Mouse (Mus musculus) left cerebral cortex, adult 9 months (tissue): ENCODE measurements around the gene Drg1.
"Not testable (repeated sequence)": the region's sequence is repeated elsewhere in the genome, so short reads cannot be mapped to it uniquely, and the experiment has no call there.

Source experiments
- DNase-seq, 2 experiments: peaks; one replicate each; pipeline ENCODE4 v3.0.0; 2022; ENCODE audit warnings: low spot score in 2 of 2

The Drg1 gene

DNA sequence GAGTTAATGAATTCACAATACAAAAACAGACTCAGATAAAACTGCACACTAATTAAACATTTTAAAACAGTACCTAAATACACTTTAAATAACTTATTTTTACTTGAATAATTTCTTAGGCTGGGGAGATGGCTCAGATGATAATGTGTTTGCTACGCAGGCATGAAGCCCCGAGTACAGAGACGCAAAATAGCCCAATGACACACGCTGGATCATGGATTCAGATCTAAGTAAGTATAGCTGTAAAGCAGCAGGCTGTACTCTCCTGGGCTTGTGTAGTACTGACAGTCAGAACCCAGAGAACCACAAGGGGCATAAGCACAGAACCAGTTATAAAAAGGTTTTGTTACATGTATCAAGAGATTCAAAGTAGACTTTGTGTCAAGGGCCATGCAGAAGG lies 99.1 kb downstream of the Drg1 start:
- not testable (repeated sequence) for DNase-seq

DNA sequence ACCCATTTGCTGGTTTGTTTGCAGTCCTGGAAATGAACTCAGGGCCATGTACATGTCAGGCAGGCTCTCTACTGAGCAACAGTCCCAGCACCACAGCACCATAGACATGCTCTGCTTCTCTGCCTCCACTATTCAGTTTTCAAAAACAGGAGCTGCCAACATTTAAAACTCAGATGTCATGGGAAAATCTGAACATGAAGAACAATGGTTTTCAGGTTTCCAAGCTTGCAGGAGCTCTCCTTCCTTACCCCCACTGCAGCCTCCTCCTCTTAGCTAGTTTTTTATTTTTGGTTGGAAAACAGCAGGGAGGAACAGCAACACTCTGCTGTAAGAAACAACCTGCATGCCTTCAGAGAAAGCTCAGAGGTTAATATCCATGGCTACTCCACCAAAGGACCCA lies 99.9 kb downstream of the Drg1 start:
- DNase-seq: not testable (repeated sequence)

DNA sequence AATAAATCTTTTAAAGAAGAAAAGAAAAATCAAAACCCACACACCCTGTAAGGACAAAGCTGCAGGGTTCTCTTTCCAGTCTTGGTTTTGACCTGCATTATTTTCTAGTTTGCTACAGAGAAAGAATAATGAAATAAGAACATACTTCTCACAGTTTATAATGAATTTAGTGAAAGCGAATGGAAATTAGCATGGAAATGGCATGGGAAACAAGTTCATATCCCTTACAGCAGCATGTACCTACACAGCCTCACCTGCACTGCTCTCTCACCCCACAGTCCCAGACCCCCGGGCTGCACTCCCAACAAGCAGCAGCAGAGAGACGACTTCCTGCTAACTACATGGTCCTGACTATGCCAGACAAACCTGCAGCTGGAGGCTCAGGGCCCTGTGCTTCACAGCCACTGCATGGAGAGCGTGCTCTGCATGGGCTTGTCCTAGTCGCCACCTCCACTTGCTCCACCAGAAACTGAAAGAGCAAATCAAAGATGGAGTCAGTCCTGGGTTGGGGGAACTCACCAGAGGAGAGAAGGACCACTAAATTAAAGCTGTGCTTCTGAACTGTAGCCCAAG lies 100.9 kb downstream of the Drg1 start:
- DNase-seq: not testable (repeated sequence)

DNA sequence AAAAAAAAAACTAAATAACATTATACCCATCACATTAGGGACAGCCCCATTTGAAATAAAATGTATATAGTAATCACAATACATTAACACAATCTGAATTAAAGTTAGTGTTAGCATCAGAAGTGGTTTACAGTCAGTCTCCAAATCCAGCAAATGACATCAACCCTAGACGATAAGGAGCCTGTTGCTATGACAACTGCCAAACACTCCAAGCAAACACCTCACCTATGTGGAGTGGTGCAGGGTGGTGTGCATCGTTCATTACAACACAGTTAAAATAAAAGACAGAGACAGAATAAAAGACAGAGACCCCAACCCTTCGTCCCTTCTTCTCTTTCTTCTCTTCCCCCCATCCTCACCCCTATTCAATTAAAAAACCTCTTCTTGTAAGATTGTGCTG lies 102.6 kb downstream of the Drg1 start:
- DNase-seq: not testable (repeated sequence)

DNA sequence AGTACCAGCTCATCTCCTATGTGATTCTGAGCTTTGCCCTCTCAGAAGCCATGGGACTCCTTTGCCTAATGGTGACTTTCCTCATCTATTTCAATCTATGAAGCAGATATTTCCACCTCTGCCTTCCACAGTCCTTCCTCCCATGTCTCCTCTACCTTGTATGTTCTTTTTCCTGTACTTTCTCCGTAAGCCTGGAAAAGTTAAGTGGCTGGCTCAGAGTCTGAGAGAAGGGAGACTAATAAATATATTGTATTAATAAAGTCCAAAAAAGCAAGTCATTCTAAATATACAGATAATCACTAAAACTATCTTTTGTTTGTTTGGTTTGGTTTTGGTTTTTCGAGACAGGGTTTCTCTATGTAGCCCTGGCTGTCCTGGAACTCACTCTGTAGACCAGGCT lies 103.1 kb downstream of the Drg1 start:
- DNase-seq: not testable (repeated sequence)

DNA sequence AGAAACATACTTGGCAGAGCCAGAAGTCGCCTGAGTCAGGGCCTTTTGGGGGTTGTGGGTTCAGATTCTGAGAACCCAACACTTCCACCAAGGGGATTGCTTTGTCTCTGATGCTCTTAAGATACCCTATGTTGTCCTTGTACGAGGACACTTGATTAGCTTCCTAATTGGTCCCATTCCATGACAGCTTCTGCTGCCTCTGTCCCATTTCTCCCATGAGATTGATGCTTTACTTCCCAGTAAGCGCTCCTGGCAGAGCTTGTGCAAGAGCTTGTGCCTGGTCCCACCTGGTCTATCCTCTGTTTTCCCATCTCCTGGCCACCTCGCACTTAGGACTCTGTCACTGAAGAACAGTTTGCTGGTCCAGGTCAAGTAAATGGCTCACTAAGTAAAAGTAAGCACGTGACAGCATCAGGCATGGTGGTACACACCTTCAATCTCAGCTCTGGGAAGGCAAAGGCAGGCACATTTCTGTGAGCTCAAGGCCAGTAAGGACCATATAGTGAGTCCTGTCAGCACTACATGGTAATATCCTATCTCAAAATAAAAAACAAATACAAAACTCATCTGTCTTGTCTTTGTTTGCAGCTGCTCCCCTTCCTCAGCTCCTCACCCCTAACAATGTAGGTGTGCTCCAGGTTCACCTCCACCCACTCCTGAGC lies 103.8 kb downstream of the Drg1 start:
- DNase-seq: peak; percentile 61 to 71

GRCm38 (mm10) chr11:3161370-3161769 lies 104.8 kb downstream of the Drg1 start:
- DNase-seq: peak; percentile 55 to 71

- DNase-seq: not testable (repeated sequence)
Observed at GRCm38 (mm10) chr11:3158800-3159199, 107.4 kb downstream of the Drg1 start.

- DNase-seq: not testable (repeated sequence)
Observed at GRCm38 (mm10) chr11:3157996-3158395, 108.2 kb downstream of the Drg1 start.

GRCm38 (mm10) chr11:3156991-3157390 lies 109.2 kb downstream of the Drg1 start:
- DNase-seq: not testable (repeated sequence)

DNA sequence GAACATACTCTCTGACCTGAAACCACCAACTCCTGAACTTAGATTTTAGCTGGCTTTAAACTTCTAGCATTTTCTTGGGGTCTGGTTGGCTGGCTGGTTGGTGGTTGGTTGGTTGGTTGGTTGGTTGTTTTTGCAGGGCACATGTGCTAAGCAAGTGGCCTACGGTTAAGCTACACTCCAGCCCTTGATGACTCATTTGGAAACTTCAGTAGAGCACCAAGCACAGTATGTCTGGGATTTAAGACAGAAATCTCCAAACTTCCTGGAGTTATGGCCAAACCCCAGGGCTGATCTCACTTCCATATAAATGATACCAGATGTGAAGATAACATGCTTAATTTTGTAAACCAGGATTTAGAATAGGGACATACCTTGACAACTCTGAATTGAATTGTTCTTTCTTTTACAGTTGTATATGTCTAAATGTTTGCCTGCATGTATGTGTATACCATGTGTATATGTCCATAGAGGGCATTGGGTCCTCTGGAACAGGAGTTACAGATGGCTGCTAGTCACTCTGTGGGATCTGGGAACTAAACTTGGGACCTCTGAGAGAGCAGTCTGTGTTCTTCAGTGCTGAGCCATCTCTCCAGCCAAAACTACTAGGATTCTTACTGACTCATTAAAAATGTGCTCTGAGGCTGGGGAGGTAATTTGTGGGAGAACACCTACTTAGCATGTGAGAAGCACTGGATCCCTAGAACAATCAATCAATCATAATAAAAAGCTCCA lies 112.4 kb downstream of the Drg1 start:
- DNase-seq: peak; percentile 61 to 76

DNA sequence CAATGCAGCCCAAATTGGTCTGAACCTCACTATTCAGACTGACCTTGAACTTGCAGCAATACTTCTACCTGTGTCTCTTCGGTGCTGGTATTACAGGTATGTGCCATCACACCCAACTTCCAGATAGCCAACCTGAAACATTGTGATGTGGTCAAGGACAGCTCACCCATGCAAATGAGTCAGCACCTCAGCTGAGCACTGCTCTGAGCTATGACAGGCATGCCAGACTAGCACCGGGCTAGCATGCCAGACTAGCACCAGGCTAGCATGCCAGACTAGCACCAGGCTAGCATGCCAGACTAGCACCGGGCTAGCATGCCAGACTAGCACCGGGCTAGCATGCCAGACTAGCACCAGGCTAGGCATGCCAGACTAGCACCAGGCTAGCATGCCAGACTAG lies 114.9 kb downstream of the Drg1 start:
- not testable (repeated sequence) for DNase-seq

GRCm38 (mm10) chr11:3150677-3151003 lies 115.6 kb downstream of the Drg1 start:
- DNase-seq: not testable (repeated sequence)

DNA sequence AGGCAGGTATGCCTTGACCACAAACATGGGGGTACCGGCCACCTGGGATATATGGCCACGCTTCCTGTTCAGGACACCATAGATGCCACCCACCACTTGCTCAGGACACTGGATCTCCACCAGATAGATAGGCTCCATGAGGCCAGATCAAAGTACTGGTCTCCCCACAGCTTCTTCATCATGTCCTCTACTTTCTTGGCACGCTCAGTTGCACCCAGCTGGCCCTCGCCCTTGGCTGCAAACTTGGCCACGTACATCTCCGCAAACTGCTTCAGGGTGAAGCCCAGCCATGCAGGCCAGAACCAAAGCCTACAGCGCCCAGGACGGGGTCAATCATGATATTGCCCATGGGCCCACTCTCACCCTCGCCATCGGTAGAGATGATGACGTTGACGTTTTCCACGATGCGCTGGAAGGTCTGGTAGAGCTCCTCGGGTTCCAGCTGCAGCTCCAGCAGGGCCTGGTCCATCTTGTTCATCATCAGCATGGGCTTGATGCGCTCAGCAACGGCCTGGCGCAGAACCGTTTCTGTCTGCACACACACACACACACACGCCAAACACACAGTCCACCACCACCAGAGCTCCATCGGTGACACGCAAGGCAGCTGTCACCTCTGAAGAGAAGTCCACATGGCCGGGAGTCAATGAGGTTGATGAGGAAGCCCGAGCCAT lies 116.1 kb downstream of the Drg1 start:
- not testable (repeated sequence) for DNase-seq

GRCm38 (mm10) chr11:3149471-3149870 lies 116.7 kb downstream of the Drg1 start:
- DNase-seq: not testable (repeated sequence)

DNA sequence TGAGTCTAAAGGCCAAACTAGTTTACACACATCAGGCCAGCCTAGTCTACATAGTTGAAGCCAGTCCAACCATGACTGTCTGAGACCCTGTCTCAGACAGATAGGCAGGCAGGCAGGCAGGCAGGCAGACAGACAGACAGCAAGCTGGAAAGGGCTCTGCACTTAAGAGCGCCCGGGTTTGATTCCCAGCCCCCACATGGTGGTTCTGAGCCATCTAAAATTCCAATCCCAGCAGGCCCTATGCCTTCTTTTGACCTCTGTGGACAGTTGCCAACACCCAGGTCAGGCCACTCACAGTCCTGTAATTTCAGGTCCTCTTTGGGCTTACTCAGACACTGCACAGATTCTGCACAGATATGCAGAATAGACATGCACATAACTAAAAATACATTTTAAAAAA lies 119.4 kb downstream of the Drg1 start:
- DNase-seq: not testable (repeated sequence)

DNA sequence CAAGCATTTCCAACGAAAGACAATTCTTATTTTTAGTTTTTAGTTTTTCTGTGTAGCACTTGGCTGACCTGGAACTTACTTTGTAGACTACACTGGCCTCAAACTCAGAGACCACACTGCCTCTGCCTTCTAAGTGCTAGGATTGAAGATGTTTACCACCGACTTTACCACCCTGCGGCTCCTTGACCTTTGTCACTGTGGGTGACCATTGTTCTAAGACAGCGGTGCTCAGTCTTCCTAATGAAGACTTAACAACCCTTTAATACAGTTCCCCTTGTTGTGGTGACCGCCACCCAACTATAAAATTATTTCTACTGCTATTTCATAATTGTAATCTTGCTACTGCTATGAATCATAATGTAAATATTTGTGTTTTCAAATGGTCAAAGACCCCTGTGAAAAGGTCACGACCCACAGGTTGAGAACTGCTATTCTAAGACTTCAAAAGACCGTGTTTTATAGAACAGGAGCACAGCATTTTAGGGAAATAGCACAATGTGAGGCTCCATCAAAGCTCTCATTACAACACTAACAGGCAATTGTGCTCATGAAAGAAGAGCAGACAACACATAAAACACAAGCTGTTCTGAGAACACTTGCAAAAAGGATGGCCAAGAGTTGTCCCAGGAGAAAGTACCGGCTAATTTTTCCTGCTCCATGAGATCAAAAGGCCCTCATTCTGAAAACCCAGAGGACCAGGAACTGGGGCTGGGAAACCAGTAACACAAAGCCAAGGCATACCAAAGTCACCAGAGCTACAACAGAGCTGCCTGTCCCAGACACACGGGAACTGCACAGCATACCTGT lies 120.7 kb downstream of the Drg1 start:
- DNase-seq: not testable (repeated sequence)

DNA sequence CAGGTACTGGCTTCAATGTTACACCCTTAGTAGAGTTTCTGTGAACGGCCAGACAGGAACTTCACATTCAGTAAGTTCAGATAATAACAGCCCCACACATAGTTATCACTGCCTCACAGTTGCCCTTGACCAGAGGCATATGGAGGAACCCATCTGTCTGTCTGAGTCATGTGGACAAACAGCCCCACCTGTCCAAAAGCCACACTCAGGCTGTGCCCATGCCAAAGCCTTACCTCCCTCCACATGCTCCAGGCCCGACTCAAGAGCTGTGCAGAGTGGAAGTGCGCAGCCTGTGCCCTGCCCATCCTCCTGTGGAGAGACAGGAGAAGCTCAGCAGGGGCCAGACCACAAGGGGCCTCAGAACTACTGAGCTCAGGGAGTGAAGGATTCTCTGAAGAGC lies 122.2 kb downstream of the Drg1 start:
- not testable (repeated sequence) for DNase-seq

GRCm38 (mm10) chr11:3142413-3142812 lies 123.8 kb downstream of the Drg1 start:
- peak; percentile 81 to 93 for DNase-seq

DNA sequence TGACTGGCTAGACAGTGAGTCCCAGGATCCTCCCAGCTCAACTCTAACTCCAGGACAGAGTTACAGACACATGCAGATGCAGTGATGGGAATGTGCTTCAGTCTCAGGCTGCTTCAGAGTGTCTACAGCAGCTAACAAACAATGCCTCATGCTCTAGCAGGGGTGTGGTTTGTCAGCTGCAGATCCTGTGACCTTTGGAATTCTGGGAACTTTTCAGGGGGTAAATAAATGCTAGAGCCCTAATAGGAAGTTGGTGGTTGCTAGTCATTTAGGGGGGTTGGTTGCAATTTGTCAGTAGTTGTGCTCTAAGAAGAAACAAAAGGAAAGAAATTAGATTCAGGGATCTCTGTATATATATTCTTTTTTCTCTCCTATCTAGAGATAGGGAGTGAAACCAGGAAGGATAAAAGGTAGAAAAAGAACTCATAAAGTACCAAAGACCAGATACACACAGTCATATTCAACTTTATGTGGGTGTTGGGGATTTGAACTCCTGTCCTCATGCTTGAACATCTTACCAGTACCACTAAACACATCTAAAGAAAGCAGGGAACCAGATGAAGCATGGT lies 125.2 kb downstream of the Drg1 start:
- not testable (repeated sequence) for DNase-seq

- DNase-seq: not testable (repeated sequence)
Observed at GRCm38 (mm10) chr11:3138323-3138722, 127.9 kb downstream of the Drg1 start.
